ENCODE assay signal across 8 mouse cellular contexts in genomic region chr3:57846662-57846911, GRCm38 (mm10). TPM values are rescaled to one million over a fixed set of nuclear protein-coding genes. Genes with fewer than 3 reads are reported as not detected.
DNase-seq lines count a peak whose midpoint lies in the region; ATAC-seq and TF ChIP-seq lines count a peak whose summit lies in the region.

No protein-coding gene starts in this region.

- H3K27me3 ChIP-seq in cerebellum, adult 2 months (ENCODE audit: control insufficient read depth, insufficient read depth, low read length): no peaks in the 10 kb centered on the region
- H3K27me3 ChIP-seq in testis, adult 2 months (ENCODE audit: control insufficient read depth, insufficient read depth, low read length): no peaks in the 10 kb centered on the region
- no peaks in the 10 kb centered on the region for H3K27me3 ChIP-seq in limb, embryonic 13.5 days

- no peaks in the 10 kb centered on the region; the same call in 1 of the 2 replicates for H3K36me3 ChIP-seq in testis, adult 2 months (ENCODE audit: control insufficient read depth, insufficient read depth, low read length)
- H3K36me3 ChIP-seq in limb, embryonic 13.5 days: peaks cover 23% of the 10 kb centered on the region

- no peak for DNase-seq in cerebellum, adult 2 months
- DNase-seq in cerebellum, adult 9-10 months: no peak
- no peak for DNase-seq in testis, postnatal 14 days (ENCODE audit: low spot score)
- DNase-seq in telencephalon, adult 2 months (ENCODE audit: low read depth, low spot score): peak; percentile 47
- no peak for DNase-seq in layer of hippocampus, adult 18-20 months (ENCODE audit: low spot score in 2 of 2)
- no peak for DNase-seq in urinary bladder, postnatal 36 days (ENCODE audit: low spot score in 2 of 2)

- H3K27ac ChIP-seq in cerebellum, adult 2 months (ENCODE audit: insufficient read depth, low read length): peak overlapping the region; percentile 82
- H3K27ac ChIP-seq in testis, adult 2 months (ENCODE audit: control insufficient read depth, insufficient read depth, low read depth, low read length): peak overlapping the region; percentile 86; the same call in 1 of the 2 replicates
- peak overlapping the region; percentile 92 for H3K27ac ChIP-seq in limb, embryonic 13.5 days

- no peak for TF ChIP-seq POLR2A in cerebellum, adult 2 months (IDR thresholded peaks at IDR 0.05; ENCODE audit: borderline replicate concordance, insufficient read depth, low read length)
- TF ChIP-seq POLR2A in testis, adult 2 months (IDR thresholded peaks at IDR 0.05; ENCODE audit: control insufficient read depth, low read depth, low read length): no peak

- WGBS in cerebellum, adult 2 months: 0% methylated on average over 9 of the region's 9 CpGs
- 1% methylated on average over 9 of the region's 9 CpGs for WGBS in limb, embryonic 13.5 days

- no peak for TF ChIP-seq CTCF in cerebellum, adult 2 months (IDR thresholded peaks at IDR 0.05; ENCODE audit: borderline replicate concordance, insufficient read depth, low read depth, low read length)
- TF ChIP-seq CTCF in testis, adult 2 months (IDR thresholded peaks at IDR 0.05; ENCODE audit: control insufficient read depth, insufficient read depth, insufficient replicate concordance, low read depth, low read length): no peak

- H3K4me2 ChIP-seq in limb, embryonic 13.5 days (replicated peaks): peak overlapping the region; percentile 76

- no peaks in the 10 kb centered on the region; the same call in 1 of the 2 replicates for H3K9me3 ChIP-seq in limb, embryonic 13.5 days

- no peak for ATAC-seq in limb, embryonic 13.5 days (ENCODE audit: low FRiP score, low read depth)

- H3K4me1 ChIP-seq in cerebellum, adult 2 months (ENCODE audit: control insufficient read depth, insufficient read depth, low read length): no peaks in the 10 kb centered on the region
- no peaks in the 10 kb centered on the region; the same call in 1 of the 2 replicates for H3K4me1 ChIP-seq in testis, adult 2 months (ENCODE audit: control insufficient read depth, insufficient read depth, low read length)
- H3K4me1 ChIP-seq in limb, embryonic 13.5 days: peaks cover 19% of the 10 kb centered on the region

- peak overlapping the region; percentile 99 for H3K4me3 ChIP-seq in cerebellum, adult 2 months (replicated peaks; ENCODE audit: insufficient read depth, low read depth, low read length)
- peak overlapping the region; percentile 95 for H3K4me3 ChIP-seq in testis, adult 2 months (ENCODE audit: control insufficient read depth, low read depth, low read length)
- peak overlapping the region; percentile 95 for H3K4me3 ChIP-seq in limb, embryonic 13.5 days

- H3K9ac ChIP-seq in limb, embryonic 13.5 days: peak overlapping the region; percentile 94

RNA-seq across cellular contexts. Expression of gene Pfn2, which starts 1.3 kb away (rescaled TPM):
- 353 and 396 TPM in 2 replicates for polyA plus RNA-seq in cerebellum, adult 2 months (2012; rRNA removed)
- polyA plus RNA-seq in testis, adult 2 months (2012; rRNA removed): 72.8 and 100 TPM in 2 replicates
- polyA plus RNA-seq in limb, embryonic 13.5 days (2015; fragmentation: Nextera tagmentation; extraction: Ambion mirVana): 176 and 177 TPM in 2 replicates
- 100 to 1,000 TPM; 528 to 568 TPM for total RNA-seq in layer of hippocampus, adult 18-20 months (2021)
